8 mouse cellular contexts compared by ENCODE assay signal in the genomic region with DNA sequence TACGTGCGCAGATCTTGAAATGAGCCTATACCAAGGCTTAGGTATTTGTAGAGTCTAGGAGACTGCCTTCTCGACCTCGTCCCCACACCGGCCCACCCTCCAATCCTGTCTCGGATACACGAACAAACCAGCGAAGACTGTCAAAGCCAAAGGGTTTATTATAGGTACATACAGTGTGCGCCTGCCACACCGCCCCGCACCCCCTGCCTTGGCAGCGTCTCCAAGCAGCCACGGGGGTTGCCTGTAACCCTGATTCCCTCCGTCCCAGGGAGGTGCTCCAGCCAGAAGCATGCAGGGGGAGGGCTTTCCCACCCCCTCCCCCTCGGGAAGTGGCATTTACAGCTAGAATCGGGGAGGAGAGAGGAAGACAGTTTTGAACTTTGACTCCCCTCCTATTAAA. TPM values are rescaled to one million over a fixed set of nuclear protein-coding genes. Genes with fewer than 3 reads are reported as not detected.
DNase-seq lines count a peak whose midpoint lies in the region; ATAC-seq and TF ChIP-seq lines count a peak whose summit lies in the region.

No protein-coding gene starts in this region.

- DNase-seq in right cerebral cortex, postnatal 4 days, result peak; percentile 42
- no peak for DNase-seq in right cerebral cortex, postnatal 36 days (ENCODE audit: low spot score in 2 of 2)
- DNase-seq in kidney, postnatal 10 days, result peak; percentile 82
- DNase-seq in frontal cortex, postnatal 25 days (ENCODE audit: low spot score in 2 of 2), result no peak
- DNase-seq in retina, embryonic 14.5 days (ENCODE audit: low spot score), result no peak

- no peak for TF ChIP-seq POLR2A in cortical plate, adult 2 months (IDR thresholded peaks at IDR 0.05; ENCODE audit: extremely low read depth, insufficient read depth, low read length)

- H3K4me1 ChIP-seq in cortical plate, adult 2 months (ENCODE audit: control insufficient read depth, insufficient read depth, low read length), result peaks cover 2% of the 10 kb centered on the region; the same call in 1 of the 2 replicates
- peaks cover 26% of the 10 kb centered on the region for H3K4me1 ChIP-seq in heart, embryonic 15.5 days (replicated peaks)

- peak overlapping the region; percentile 53 for H3K9ac ChIP-seq in heart, embryonic 15.5 days

- TF ChIP-seq CTCF in cortical plate, adult 2 months (IDR thresholded peaks at IDR 0.05; ENCODE audit: extremely low read depth, insufficient read depth, low read length), result no peak

- peak; percentile 24; the same call in 1 of the 2 replicates for ATAC-seq in heart, embryonic 15.5 days (replicated peaks; ENCODE audit: insufficient number of reproducible peaks, insufficient read depth, low FRiP score, low read depth)

- WGBS in heart, embryonic 15.5 days, result 3% methylated on average over 16 of the region's 16 CpGs
- WGBS in macrophage (ENCODE audit: missing documents), result 4% methylated on average over 16 of the region's 16 CpGs

- H3K79me2 ChIP-seq in macrophage (ENCODE audit: inconsistent target), result peaks cover 10% of the 10 kb centered on the region; the same call in 1 of the 2 replicates

- H3K27ac ChIP-seq in cortical plate, adult 2 months (ENCODE audit: insufficient read depth, low read length), result no peak overlapping the region
- H3K27ac ChIP-seq in heart, embryonic 15.5 days, result peak overlapping the region; percentile 73
- peak overlapping the region; percentile 96 for H3K27ac ChIP-seq in macrophage

- H3K9me3 ChIP-seq in heart, embryonic 15.5 days (replicated peaks), result no peaks in the 10 kb centered on the region

- no peaks in the 10 kb centered on the region for H3K27me3 ChIP-seq in heart, embryonic 15.5 days

- H3K4me3 ChIP-seq in cortical plate, adult 2 months (ENCODE audit: insufficient read depth, low read length), result peak overlapping the region; percentile 56
- H3K4me3 ChIP-seq in heart, embryonic 15.5 days, result peak overlapping the region; percentile 65
- H3K4me3 ChIP-seq in macrophage (ENCODE audit: inconsistent target), result peak overlapping the region; percentile 83

- H3K4me2 ChIP-seq in heart, embryonic 15.5 days, result peak overlapping the region; percentile 83

- H3K36me3 ChIP-seq in heart, embryonic 15.5 days, result no peaks in the 10 kb centered on the region; the same call in 1 of the 2 replicates
- H3K36me3 ChIP-seq in macrophage (ENCODE audit: inconsistent target), result peaks cover 15% of the 10 kb centered on the region

RNA-seq across cellular contexts. Expression of gene Shkbp1, which starts 0.4 kb away (rescaled TPM):
- 64.2 and 73.8 TPM in 2 replicates for polyA plus RNA-seq in cortical plate, adult 2 months (2012; rRNA removed)
- polyA plus RNA-seq in heart, embryonic 15.5 days (2015; fragmentation: Nextera tagmentation; extraction: Ambion mirVana), result 19.8 and 29.4 TPM in 2 replicates
- 100 to 1,000 TPM in 14 of 26 experiments, 10 to 100 TPM in 12; 21.9 to 181 (median 105) TPM for total RNA-seq in macrophage (2018; cell fraction: chromatin; rRNA removed)
- 10 to 100 TPM; 27.5 to 54.3 (median 40.4) TPM for total RNA-seq in macrophage (2018; cell fraction: cytosol; rRNA removed)
- 10 to 100 TPM; 18.9 to 95.8 (median 65.3) TPM for total RNA-seq in macrophage (2018; cell fraction: nucleus; rRNA removed)
- polyA plus RNA-seq in macrophage (2018), result 21.9 to 44.4 TPM (median 32.6 TPM) in 3 replicates

RNA-seq across cellular contexts. Expression of gene Gm20479, which starts 1.0 kb away (rescaled TPM):
- polyA plus RNA-seq in cortical plate, adult 2 months (2012; rRNA removed), result 0.75 TPM in 1 of 2 replicates, not detected in the other
- 0.34 TPM in 1 of 2 replicates, not detected in the other for polyA plus RNA-seq in heart, embryonic 15.5 days (2015; fragmentation: Nextera tagmentation; extraction: Ambion mirVana)
- total RNA-seq in macrophage (2018; cell fraction: chromatin; rRNA removed), result 1 to 10 TPM in 7 of 26 experiments, not detected in 19; 2.3 to 7.7 (median 4.9) TPM
- 1 to 10 TPM in 5 of 26 experiments, under 1 TPM in 8, not detected in 13; 0.41 to 1.7 (median 0.71) TPM for total RNA-seq in macrophage (2018; cell fraction: cytosol; rRNA removed)
- 1 to 10 TPM in 6 of 26 experiments, not detected in 20; 2.4 to 4.1 (median 3.5) TPM for total RNA-seq in macrophage (2018; cell fraction: nucleus; rRNA removed)
- 0.64 to 1.2 TPM in 2 of 3 replicates, not detected in the other for polyA plus RNA-seq in macrophage (2018)

RNA-seq across cellular contexts. Expression of gene Ltbp4, which starts 18.8 kb away (rescaled TPM):
- polyA plus RNA-seq in cortical plate, adult 2 months (2012; rRNA removed), result 54.5 and 62.3 TPM in 2 replicates
- 61.7 and 99.9 TPM in 2 replicates for polyA plus RNA-seq in heart, embryonic 15.5 days (2015; fragmentation: Nextera tagmentation; extraction: Ambion mirVana)
- total RNA-seq in macrophage (2018; cell fraction: chromatin; rRNA removed), result 1 to 10 TPM in 2 of 26 experiments, under 1 TPM in 4, not detected in 20; 0.13 to 3.4 (median 0.23) TPM
- total RNA-seq in macrophage (2018; cell fraction: cytosol; rRNA removed), result under 1 TPM in 5 of 26 experiments, not detected in 21; 0.03 to 0.21 (median 0.05) TPM
- total RNA-seq in macrophage (2018; cell fraction: nucleus; rRNA removed), result under 1 TPM in 3 of 26 experiments, not detected in 23; 0.12 to 0.45 (median 0.16) TPM
- polyA plus RNA-seq in macrophage (2018), result not detected in 3 replicates

Comparison
In these comparisons a context has a peak if more than half of its experiments do, and no peak if none do; other contexts are left out.
1. DNase-seq: peak in right cerebral cortex, postnatal 4 days (single experiment) and kidney, postnatal 10 days (single experiment); none in right cerebral cortex, postnatal 36 days (0 of 2), frontal cortex, postnatal 25 days (0 of 2) and retina, embryonic 14.5 days (single experiment).
2. RNA of gene Ltbp4, which starts 18.8 kb away (polyA plus RNA-seq): 61.7 to 99.9 TPM in heart, embryonic 15.5 days and 54.5 to 62.3 TPM in cortical plate, adult 2 months; not detected in macrophage; every median in the first group is over 10 times any median in the second.
3. Peak in every context shown above with its lines, with median percentiles within 50 percentile points of each other: H3K4me3 ChIP-seq.